ENCODE assay signal across 22 mouse cellular contexts in genomic region chr3:150151823-150152158, GRCm38 (mm10).
DNase-seq lines count a peak whose midpoint lies in the region; ATAC-seq lines count a peak whose summit lies in the region.
"Had no signal": no experiment of that assay in that cellular context is flagged by ENCODE, and none has a peak within 500 bp of the region (broad histone marks: within the 10 kb centered on the region; RNA-seq: fewer than 3 reads in every experiment).

No protein-coding gene starts in this region.

- no peak overlapping the region for H3K4me3 ChIP-seq in kidney, embryonic 14.5 days (ENCODE audit: low read length)
- no peak overlapping the region for H3K4me3 ChIP-seq in kidney, embryonic 16.5 days (ENCODE audit: low read length)
- H3K4me3 ChIP-seq: embryonic facial prominence, embryonic 13.5 days; embryonic facial prominence, embryonic 15.5 days; erythroblast, embryonic 14.5 days; forebrain, embryonic 10.5 days; forebrain, embryonic 12.5 days had no signal

- WGBS in kidney, embryonic 14.5 days, result 44% methylated on average over 8 of the region's 8 CpGs
- WGBS in kidney, embryonic 16.5 days, result 40% methylated on average over 8 of the region's 8 CpGs

- H3K4me2 ChIP-seq in kidney, embryonic 14.5 days (replicated peaks; ENCODE audit: low read depth, low read length), result no peak overlapping the region
- no peak overlapping the region for H3K4me2 ChIP-seq in kidney, embryonic 16.5 days (replicated peaks; ENCODE audit: low read depth, low read length)
- H3K4me2 ChIP-seq: embryonic facial prominence, embryonic 13.5 days; embryonic facial prominence, embryonic 15.5 days; forebrain, embryonic 12.5 days had no signal

- H3K27me3 ChIP-seq in kidney, embryonic 14.5 days (ENCODE audit: control insufficient read depth, insufficient read depth, low read length), result no peaks in the 10 kb centered on the region
- H3K27me3 ChIP-seq in kidney, embryonic 16.5 days (ENCODE audit: insufficient read depth, low read length), result no peaks in the 10 kb centered on the region
- H3K27me3 ChIP-seq: embryonic facial prominence, embryonic 13.5 days; embryonic facial prominence, embryonic 15.5 days; forebrain, embryonic 12.5 days had no signal

- H3K36me3 ChIP-seq in kidney, embryonic 14.5 days (ENCODE audit: control insufficient read depth, insufficient read depth, low read length), result no peaks in the 10 kb centered on the region
- H3K36me3 ChIP-seq in kidney, embryonic 16.5 days (ENCODE audit: insufficient read depth, low read length), result no peaks in the 10 kb centered on the region
- H3K36me3 ChIP-seq: embryonic facial prominence, embryonic 13.5 days; embryonic facial prominence, embryonic 15.5 days; forebrain, embryonic 10.5 days; forebrain, embryonic 12.5 days had no signal

- ATAC-seq in kidney, embryonic 14.5 days (ENCODE audit: low FRiP score, low TSS enrichment), result peak; percentile 89
- ATAC-seq in kidney, embryonic 16.5 days (ENCODE audit: low FRiP score, low TSS enrichment), result no peak
- ATAC-seq: forebrain, embryonic 14.5 days had no signal

- H3K27ac ChIP-seq in kidney, embryonic 14.5 days (ENCODE audit: low read depth, low read length), result peak overlapping the region; percentile 14; the same call in 1 of the 2 replicates
- peak overlapping the region; percentile 74 for H3K27ac ChIP-seq in kidney, embryonic 16.5 days (ENCODE audit: low read length)
- H3K27ac ChIP-seq: embryonic facial prominence, embryonic 13.5 days; embryonic facial prominence, embryonic 15.5 days; forebrain, embryonic 10.5 days; forebrain, embryonic 12.5 days had no signal

- no peaks in the 10 kb centered on the region; the same call in 1 of the 2 replicates for H3K4me1 ChIP-seq in kidney, embryonic 14.5 days (ENCODE audit: control insufficient read depth, insufficient read depth, low read length)
- peaks cover 4% of the 10 kb centered on the region; the same call in 1 of the 2 replicates for H3K4me1 ChIP-seq in kidney, embryonic 16.5 days (ENCODE audit: insufficient read depth, low read length)
- H3K4me1 ChIP-seq: embryonic facial prominence, embryonic 13.5 days; embryonic facial prominence, embryonic 15.5 days; forebrain, embryonic 12.5 days had no signal

- no peak overlapping the region for H3K9ac ChIP-seq in kidney, embryonic 14.5 days (ENCODE audit: low read depth, low read length)
- H3K9ac ChIP-seq in kidney, embryonic 16.5 days (replicated peaks; ENCODE audit: low read length), result no peak overlapping the region
- H3K9ac ChIP-seq: embryonic facial prominence, embryonic 13.5 days; embryonic facial prominence, embryonic 15.5 days; forebrain, embryonic 12.5 days had no signal

- no peaks in the 10 kb centered on the region for H3K9me3 ChIP-seq in kidney, embryonic 14.5 days (ENCODE audit: control insufficient read depth, low read length)
- H3K9me3 ChIP-seq in kidney, embryonic 16.5 days (ENCODE audit: low read length), result no peaks in the 10 kb centered on the region
- H3K9me3 ChIP-seq: embryonic facial prominence, embryonic 13.5 days; embryonic facial prominence, embryonic 15.5 days; forebrain, embryonic 10.5 days; forebrain, embryonic 12.5 days had no signal

- no peak for DNase-seq in kidney, postnatal 10 days
- no peak for DNase-seq in kidney, adult 9 months
- DNase-seq in retina, embryonic 14.5 days (ENCODE audit: low spot score), result peak; percentile 4
- no peak for DNase-seq in retina, postnatal 1 day
- DNase-seq: adrenal gland, adult 2 months; adrenal gland, postnatal 10 days; adrenal gland, postnatal 25 days; cerebellum, adult 11 months; cerebellum, adult 18-20 months; cerebellum, adult 8-10 months; cerebellum, adult 9-11 months; cerebellum, postnatal 14 days; cerebellum, postnatal 36 days; embryo, embryonic 11 days had no signal
